ENCODE assay signal across 9 mouse cellular contexts in genomic region chr12:100479892-100480621, GRCm38 (mm10). TPM values are rescaled to one million over a fixed set of nuclear protein-coding genes. Genes with fewer than 3 reads are reported as not detected.
DNase-seq lines count a peak whose midpoint lies in the region; ATAC-seq and TF ChIP-seq lines count a peak whose summit lies in the region.
"Had no signal": no experiment of that assay in that cellular context is flagged by ENCODE, and none has a peak within 500 bp of the region (broad histone marks: within the 10 kb centered on the region; RNA-seq: fewer than 3 reads in every experiment).

No protein-coding gene starts in this region.

- no peak overlapping the region for H3K9ac ChIP-seq in embryonic facial prominence, embryonic 12.5 days
- no peak overlapping the region for H3K9ac ChIP-seq in limb, embryonic 14.5 days (ENCODE audit: low read depth, low read length, severe bottlenecking)
- H3K9ac ChIP-seq in midbrain, embryonic 16.5 days (ENCODE audit: low read depth, low read length), result no peak overlapping the region
- H3K9ac ChIP-seq: embryonic facial prominence, embryonic 15.5 days had no signal

- H3K36me3 ChIP-seq in embryonic facial prominence, embryonic 12.5 days, result 0 out of 2 replicates have a peak, but pooled peaks cover 3% of the 10 kb centered on the region
- H3K36me3 ChIP-seq in hindbrain, embryonic 10.5 days, result peaks cover 28% of the 10 kb centered on the region
- 0 out of 2 replicates have a peak, but pooled peaks cover 9% of the 10 kb centered on the region for H3K36me3 ChIP-seq in limb, embryonic 14.5 days (ENCODE audit: control insufficient read depth, insufficient read depth, low read length)
- H3K36me3 ChIP-seq in midbrain, embryonic 16.5 days (ENCODE audit: control insufficient read depth, insufficient read depth, low read length), result no peaks in the 10 kb centered on the region

- no peaks in the 10 kb centered on the region for H3K27me3 ChIP-seq in embryonic facial prominence, embryonic 12.5 days
- no peaks in the 10 kb centered on the region for H3K27me3 ChIP-seq in hindbrain, embryonic 10.5 days (ENCODE audit: insufficient read depth, poor library complexity, severe bottlenecking)
- no peaks in the 10 kb centered on the region for H3K27me3 ChIP-seq in limb, embryonic 14.5 days (ENCODE audit: control insufficient read depth, insufficient read depth, low read length)
- no peaks in the 10 kb centered on the region for H3K27me3 ChIP-seq in midbrain, embryonic 16.5 days (ENCODE audit: control insufficient read depth, insufficient read depth, low read depth, low read length)
- H3K27me3 ChIP-seq: embryonic facial prominence, embryonic 15.5 days had no signal

- WGBS in embryonic facial prominence, embryonic 12.5 days, result 31% methylated on average over 7 of the region's 7 CpGs
- 30% methylated on average over 7 of the region's 7 CpGs for WGBS in hindbrain, embryonic 10.5 days
- WGBS in limb, embryonic 14.5 days, result 32% methylated on average over 7 of the region's 7 CpGs
- WGBS in midbrain, embryonic 16.5 days, result 28% methylated on average over 7 of the region's 7 CpGs

- no peak overlapping the region for H3K27ac ChIP-seq in embryonic facial prominence, embryonic 12.5 days
- H3K27ac ChIP-seq in hindbrain, embryonic 10.5 days, result no peak overlapping the region
- H3K27ac ChIP-seq in limb, embryonic 14.5 days (replicated peaks; ENCODE audit: low read depth, low read length), result no peak overlapping the region
- no peak overlapping the region for H3K27ac ChIP-seq in midbrain, embryonic 16.5 days (ENCODE audit: low read length)
- H3K27ac ChIP-seq: embryonic facial prominence, embryonic 15.5 days had no signal

- H3K9me3 ChIP-seq in embryonic facial prominence, embryonic 12.5 days, result no peaks in the 10 kb centered on the region
- H3K9me3 ChIP-seq in hindbrain, embryonic 10.5 days, result no peaks in the 10 kb centered on the region
- H3K9me3 ChIP-seq in limb, embryonic 14.5 days (ENCODE audit: control insufficient read depth, low read length), result no peaks in the 10 kb centered on the region
- H3K9me3 ChIP-seq in midbrain, embryonic 16.5 days (replicated peaks; ENCODE audit: control insufficient read depth, low read length, poor library complexity, severe bottlenecking), result no peaks in the 10 kb centered on the region
- H3K9me3 ChIP-seq: embryonic facial prominence, embryonic 15.5 days had no signal

- DNase-seq in layer of hippocampus, postnatal 10 days (ENCODE audit: low spot score in 2 of 2), result peak; percentile 54 to 59
- DNase-seq in layer of hippocampus, postnatal 14 days (ENCODE audit: low spot score in 2 of 2), result no peak
- DNase-seq in ZHBTc4 (ENCODE audit: low read depth, low spot score), result peak; percentile 84
- peak; percentile 79 for DNase-seq in hindbrain, embryonic 10.5 days (ENCODE audit: low spot score)
- peak; percentile 85 for DNase-seq in limb, embryonic 14.5 days (ENCODE audit: low spot score)
- peak; percentile 79 for DNase-seq in testis, postnatal 10 days (ENCODE audit: low spot score)

- no peaks in the 10 kb centered on the region for H3K4me1 ChIP-seq in embryonic facial prominence, embryonic 12.5 days
- H3K4me1 ChIP-seq in hindbrain, embryonic 10.5 days (replicated peaks), result no peaks in the 10 kb centered on the region; the same call in 1 of the 2 replicates
- no peaks in the 10 kb centered on the region for H3K4me1 ChIP-seq in limb, embryonic 14.5 days (ENCODE audit: control insufficient read depth, insufficient read depth, low read length)
- H3K4me1 ChIP-seq in midbrain, embryonic 16.5 days (ENCODE audit: control insufficient read depth, insufficient read depth, low read length), result no peaks in the 10 kb centered on the region
- H3K4me1 ChIP-seq: embryonic facial prominence, embryonic 15.5 days had no signal

- peak; percentile 59; the same call in 1 of the 2 replicates for ATAC-seq in embryonic facial prominence, embryonic 12.5 days (ENCODE audit: insufficient number of reproducible peaks, insufficient read depth, low FRiP score, low TSS enrichment)
- ATAC-seq in limb, embryonic 14.5 days (ENCODE audit: low FRiP score, low read depth), result peak; percentile 58; the same call in 1 of the 2 replicates
- peak; percentile 72 for ATAC-seq in midbrain, embryonic 16.5 days

- TF ChIP-seq POLR2A in limb, embryonic 14.5 days (IDR thresholded peaks at IDR 0.05; ENCODE audit: borderline replicate concordance, extremely low read depth, insufficient read depth, insufficient read length), result no peak

- H3K4me2 ChIP-seq in embryonic facial prominence, embryonic 12.5 days (replicated peaks), result no peak overlapping the region
- H3K4me2 ChIP-seq in limb, embryonic 14.5 days (replicated peaks; ENCODE audit: low read depth, low read length, severe bottlenecking), result no peak overlapping the region
- no peak overlapping the region for H3K4me2 ChIP-seq in midbrain, embryonic 16.5 days (ENCODE audit: low read length)
- H3K4me2 ChIP-seq: embryonic facial prominence, embryonic 15.5 days had no signal

- no peak overlapping the region for H3K4me3 ChIP-seq in embryonic facial prominence, embryonic 12.5 days
- H3K4me3 ChIP-seq in hindbrain, embryonic 10.5 days, result no peak overlapping the region
- no peak overlapping the region for H3K4me3 ChIP-seq in limb, embryonic 14.5 days (replicated peaks; ENCODE audit: low read length)
- H3K4me3 ChIP-seq in midbrain, embryonic 16.5 days (ENCODE audit: low read depth, low read length), result no peak overlapping the region
- H3K4me3 ChIP-seq: embryonic facial prominence, embryonic 15.5 days had no signal

RNA-seq across cellular contexts. Expression of gene Ttc7b, which starts 40.6 kb away (rescaled TPM):
- 100 to 1,000 TPM; 110 to 121 TPM for total RNA-seq in layer of hippocampus, postnatal 10 days (2021)
- 100 to 1,000 TPM; 132 to 146 TPM for total RNA-seq in layer of hippocampus, postnatal 14 days (2021)
- 5.1 and 5.3 TPM in 2 replicates for polyA plus RNA-seq in embryonic facial prominence, embryonic 12.5 days (2016; fragmentation: Nextera tagmentation; extraction: Ambion mirVana)
- 5.4 and 5.6 TPM in 2 replicates for polyA plus RNA-seq in hindbrain, embryonic 10.5 days (2016; fragmentation: Nextera tagmentation; extraction: Ambion mirVana)
- 28.1 and 38.0 TPM in 2 replicates for polyA plus RNA-seq in limb, embryonic 14.5 days (2012; rRNA removed)
- 7.3 and 11.4 TPM in 2 replicates for polyA plus RNA-seq in limb, embryonic 14.5 days (2014; fragmentation: Nextera tagmentation; extraction: Ambion mirVana)
- polyA plus RNA-seq in midbrain, embryonic 16.5 days (2015; fragmentation: Nextera tagmentation; extraction: Ambion mirVana), result 7.2 and 7.9 TPM in 2 replicates

Comparison
In these comparisons a context has a peak if more than half of its experiments do, and no peak if none do; other contexts are left out.
1. DNase-seq: peak in layer of hippocampus, postnatal 10 days (2 of 2), ZHBTc4 (single experiment), hindbrain, embryonic 10.5 days (single experiment), limb, embryonic 14.5 days (single experiment) and testis, postnatal 10 days (single experiment); none in layer of hippocampus, postnatal 14 days (0 of 2).
2. Peak in every context shown above with its lines, with median percentiles within 50 percentile points of each other: ATAC-seq.